Mouse (Mus musculus) hindbrain, embryonic 11.5 days (tissue): ENCODE data around the gene Fam3b. TPM values are rescaled to one million over a fixed set of nuclear protein-coding genes. Genes with fewer than 3 reads are reported as not detected.

Experiments
- ATAC-seq: fragments of 200-750 bp; cut with Nextera tagmentation; 2 replicates; pipeline ENCODE4 v1.8.0; 2017; ENCODE audit warnings: mild to moderate bottlenecking, moderate TSS enrichment, moderate library complexity; ENCODE audit not compliant: low FRiP score
- DNase-seq: peaks from one replicate; pipeline ENCODE4 v3.0.0-alpha.2; 2015; ENCODE audit warnings: low spot score
- H3K27ac ChIP-seq: fragments of 300-500 bp; sonication (generic); 2 replicates; pipeline ENCODE4 v1.5.1; 2014; ENCODE audit warnings: mild to moderate bottlenecking, low read depth, low read length
- H3K27me3 ChIP-seq: fragments of 300-500 bp; sonication (generic); 2 replicates; pipeline ENCODE4 v1.6.1; 2014; ENCODE audit warnings: mild to moderate bottlenecking, low read length, moderate library complexity, mixed read lengths; ENCODE audit not compliant: control insufficient read depth, insufficient read depth
- H3K36me3 ChIP-seq: fragments of 300-500 bp; sonication (generic); 2 replicates; pipeline ENCODE4 v1.6.1; 2014; ENCODE audit warnings: mild to moderate bottlenecking, low read length, moderate library complexity, mixed read lengths; ENCODE audit not compliant: control insufficient read depth, insufficient read depth
- H3K4me1 ChIP-seq: fragments of 300-500 bp; sonication (generic); replicated peaks from 2 replicates; pipeline ENCODE4 v1.6.1; 2014; ENCODE audit warnings: low read length, mixed read lengths; ENCODE audit not compliant: control insufficient read depth, insufficient read depth
- H3K4me2 ChIP-seq: fragments of 300-500 bp; sonication (generic); replicated peaks from 2 replicates; pipeline ENCODE4 v1.6.1; 2014; ENCODE audit warnings: mild to moderate bottlenecking, low read depth, low read length
- H3K4me3 ChIP-seq: fragments of 300-500 bp; sonication (generic); 2 replicates; pipeline ENCODE4 v1.5.1; 2014; ENCODE audit warnings: low read depth, low read length
- H3K9ac ChIP-seq: fragments of 300-500 bp; sonication (generic); 2 replicates; pipeline ENCODE4 v1.6.1; 2014; ENCODE audit warnings: low read depth, low read length
- H3K9me3 ChIP-seq: fragments of 300-500 bp; sonication (generic); 2 replicates; pipeline ENCODE4 v1.6.1; 2016; ENCODE audit warnings: low read length; ENCODE audit not compliant: control insufficient read depth
- WGBS: fragments of 180-500 bp; shearing (Covaris S2); extraction: QIAGEN DNeasy Blood & Tissue Kit; methylation state at CpG from one replicate; pipeline ENCODE4 v1.1.7; 2014; 5-methylcytosine and 5-hydroxymethylcytosine counted together
- polyA plus RNA-seq: library from polyadenylated mRNA; unstranded; fragments of >200 nt; fragmentation: Nextera tagmentation; extraction: Ambion mirVana; gene quantifications from 2 replicates; pipeline ENCODE4 v1.2.1, GENCODE M21; 2014

The Fam3b gene
- polyA plus RNA-seq, 1 experiment from 2014 or later: not detected

DNA sequence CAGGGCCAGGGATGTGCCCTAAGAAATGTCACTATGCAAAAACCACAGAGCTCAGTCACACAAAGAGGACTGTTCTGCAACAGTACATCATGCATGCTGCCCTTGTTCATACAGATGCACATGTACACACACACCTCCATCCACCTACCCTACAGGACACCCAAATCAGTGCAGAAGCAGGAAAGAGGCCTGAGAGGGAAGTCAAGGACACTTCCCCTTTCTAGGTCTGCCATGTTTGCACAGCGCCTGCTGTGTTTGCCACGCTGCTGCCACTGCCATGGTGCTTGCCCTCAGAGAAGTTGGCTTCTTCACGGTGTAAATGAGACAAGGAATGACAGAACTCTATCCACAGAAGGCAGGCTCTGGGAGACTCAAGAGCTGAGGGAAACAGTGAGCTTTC is 10.8 kb downstream of the Fam3b start:
- ATAC-seq: no peak
- 84% methylated on average over 3 of the region's 3 CpGs for WGBS
- Histone ChIP-seq H3K4me2 (no peak overlapping the region), H3K27me3 (no peaks in the 10 kb centered on the region), H3K9me3 (no peaks in the 10 kb centered on the region), H3K9ac (no peak overlapping the region), H3K4me1 (no peaks in the 10 kb centered on the region), H3K4me3 (no peak overlapping the region), H3K27ac (no peak overlapping the region), H3K36me3 (no peaks in the 10 kb centered on the region)
- no peak for DNase-seq

GRCm38 (mm10) chr16:97500901-97501300 is 13.7 kb downstream of the Fam3b start:
- WGBS: 88% methylated on average over 7 of the region's 7 CpGs
- DNase-seq: no peak
- no peak for ATAC-seq
- Histone ChIP-seq H3K27ac (no peak overlapping the region), H3K9ac (no peak overlapping the region), H3K27me3 (no peaks in the 10 kb centered on the region), H3K4me3 (no peak overlapping the region), H3K36me3 (no peaks in the 10 kb centered on the region), H3K4me2 (no peak overlapping the region), H3K9me3 (no peaks in the 10 kb centered on the region), H3K4me1 (no peaks in the 10 kb centered on the region)

- Histone ChIP-seq H3K4me3 (no peak overlapping the region), H3K4me2 (no peak overlapping the region), H3K36me3 (no peaks in the 10 kb centered on the region), H3K27me3 (no peaks in the 10 kb centered on the region), H3K27ac (no peak overlapping the region), H3K9me3 (no peaks in the 10 kb centered on the region), H3K9ac (no peak overlapping the region), H3K4me1 (no peaks in the 10 kb centered on the region)
- ATAC-seq: no peak
- WGBS: 96% methylated on average over 7 of the region's 7 CpGs
- DNase-seq: no peak
Measured at GRCm38 (mm10) chr16:97499450-97499849, 15.2 kb downstream of the Fam3b start.

GRCm38 (mm10) chr16:97498139-97498538 is 16.5 kb downstream of the Fam3b start:
- H3K27me3 ChIP-seq: no peaks in the 10 kb centered on the region
- ATAC-seq: no peak
- WGBS: 94% methylated on average over 3 of the region's 3 CpGs

GRCm38 (mm10) chr16:97497682-97498081 is 16.9 kb downstream of the Fam3b start:
- WGBS: 55% methylated on average over 5 of the region's 5 CpGs
- Histone ChIP-seq H3K27ac (no peak overlapping the region), H3K9ac (no peak overlapping the region), H3K4me2 (no peak overlapping the region), H3K27me3 (no peaks in the 10 kb centered on the region), H3K4me1 (no peaks in the 10 kb centered on the region), H3K9me3 (no peaks in the 10 kb centered on the region), H3K4me3 (no peak overlapping the region), H3K36me3 (no peaks in the 10 kb centered on the region)
- ATAC-seq (no peak), DNase-seq (no peak)

More at GRCm38 (mm10) chr16:97498139-97498538, 16.5 kb downstream of the Fam3b start:
- no peaks in the 10 kb centered on the region for H3K4me1 ChIP-seq
- H3K36me3 ChIP-seq: no peaks in the 10 kb centered on the region
- no peak overlapping the region for H3K4me3 ChIP-seq
- H3K27ac ChIP-seq: no peak overlapping the region
- H3K9me3 ChIP-seq: no peaks in the 10 kb centered on the region
- no peak for DNase-seq
- H3K9ac ChIP-seq: no peak overlapping the region
- H3K4me2 ChIP-seq: no peak overlapping the region

DNA sequence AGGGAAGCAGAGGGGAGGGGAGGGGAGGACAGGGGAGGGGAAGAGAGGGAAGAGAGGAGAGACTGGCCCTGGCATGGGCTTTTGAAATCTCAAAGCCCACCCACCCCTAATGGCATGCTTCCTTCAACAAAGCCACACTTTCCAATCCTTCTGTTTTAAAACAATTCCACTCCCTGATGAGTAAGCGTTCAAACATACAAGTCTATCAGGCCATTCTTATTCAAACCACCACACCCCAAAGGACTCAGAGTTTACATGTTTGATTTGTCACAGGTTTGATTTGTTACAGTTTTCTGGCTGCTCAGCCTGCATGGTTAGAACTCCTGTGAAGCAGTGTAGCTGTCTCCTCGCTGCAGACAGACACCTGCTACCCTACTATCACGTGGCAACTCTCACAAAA is 18.6 kb downstream of the Fam3b start:
- Histone ChIP-seq H3K4me2 (no peak overlapping the region), H3K4me1 (no peaks in the 10 kb centered on the region), H3K4me3 (no peak overlapping the region), H3K36me3 (no peaks in the 10 kb centered on the region), H3K9ac (no peak overlapping the region), H3K9me3 (no peaks in the 10 kb centered on the region), H3K27me3 (no peaks in the 10 kb centered on the region), H3K27ac (no peak overlapping the region)
- DNase-seq (no peak), ATAC-seq (no peak)
- WGBS: 47% methylated on average over 3 of the region's 3 CpGs

GRCm38 (mm10) chr16:97492369-97492768 is 22.2 kb downstream of the Fam3b start:
- WGBS: 88% methylated on average over 1 of the region's 1 CpGs
- Histone ChIP-seq H3K4me1 (no peaks in the 10 kb centered on the region), H3K9me3 (no peaks in the 10 kb centered on the region), H3K27ac (no peak overlapping the region), H3K4me3 (no peak overlapping the region), H3K36me3 (no peaks in the 10 kb centered on the region), H3K9ac (no peak overlapping the region), H3K4me2 (no peak overlapping the region), H3K27me3 (no peaks in the 10 kb centered on the region)
- ATAC-seq: no peak
- no peak for DNase-seq

DNA sequence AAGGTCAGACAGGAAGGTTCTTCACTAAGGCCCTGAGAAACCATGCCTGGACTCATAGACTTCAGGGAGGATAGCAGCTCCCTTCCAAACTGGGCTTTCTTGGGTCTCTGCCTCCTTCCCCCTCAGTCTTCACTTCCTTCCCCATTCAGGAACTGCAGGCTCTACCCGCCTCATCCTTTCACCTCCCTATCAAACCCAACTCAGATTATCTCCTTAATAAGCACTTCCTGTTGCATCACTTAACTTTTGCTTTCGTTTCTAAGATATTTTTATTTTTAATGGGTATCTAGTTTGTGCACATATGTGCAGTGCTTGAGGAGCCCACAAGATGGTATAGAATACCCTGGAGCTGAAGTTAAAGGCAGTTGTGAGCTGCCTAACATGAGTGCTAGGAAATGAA is 36.0 kb downstream of the Fam3b start:
- no peak for ATAC-seq
- Histone ChIP-seq H3K27ac (no peak overlapping the region), H3K9me3 (no peaks in the 10 kb centered on the region), H3K27me3 (no peaks in the 10 kb centered on the region), H3K4me1 (no peaks in the 10 kb centered on the region), H3K36me3 (no peaks in the 10 kb centered on the region), H3K4me2 (no peak overlapping the region), H3K9ac (no peak overlapping the region), H3K4me3 (no peak overlapping the region)
- 80% methylated on average over 2 of the region's 2 CpGs for WGBS
- no peak for DNase-seq

DNA sequence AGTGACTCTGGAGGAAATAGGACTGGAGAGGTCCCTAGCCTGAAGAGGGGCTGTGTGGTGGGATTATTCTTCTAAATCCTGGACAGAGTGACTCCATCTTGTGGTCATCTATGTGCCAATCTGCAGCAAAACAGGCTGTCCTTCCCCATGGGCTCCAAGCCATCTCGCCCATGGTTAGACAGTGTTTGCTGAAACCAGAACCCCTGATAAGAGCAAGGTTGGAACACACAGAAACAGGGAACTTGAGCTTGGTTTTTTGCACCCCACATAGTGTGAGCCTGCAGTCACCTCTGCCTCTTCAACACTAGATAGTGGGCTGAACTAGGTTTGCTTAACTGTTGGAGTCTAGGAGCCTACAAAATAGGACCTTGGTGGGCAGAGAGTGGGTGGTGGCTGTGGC is 38.1 kb downstream of the Fam3b start:
- Histone ChIP-seq H3K36me3 (no peaks in the 10 kb centered on the region), H3K4me3 (no peak overlapping the region), H3K27ac (no peak overlapping the region), H3K9me3 (no peaks in the 10 kb centered on the region), H3K27me3 (no peaks in the 10 kb centered on the region), H3K4me1 (no peaks in the 10 kb centered on the region), H3K9ac (no peak overlapping the region), H3K4me2 (no peak overlapping the region)
- DNase-seq (no peak), ATAC-seq (no peak)
- WGBS: 90% methylated on average over 1 of the region's 1 CpGs
